Mouse (Mus musculus): ENCODE measurements around the gene Atp10a. TPM values are rescaled to one million over a fixed set of nuclear protein-coding genes. Genes with fewer than 3 reads are reported as not detected.

Gene Atp10a
- polyA plus RNA-seq, 1 experiment from 2014 or later = 0.20 TPM

DNA sequence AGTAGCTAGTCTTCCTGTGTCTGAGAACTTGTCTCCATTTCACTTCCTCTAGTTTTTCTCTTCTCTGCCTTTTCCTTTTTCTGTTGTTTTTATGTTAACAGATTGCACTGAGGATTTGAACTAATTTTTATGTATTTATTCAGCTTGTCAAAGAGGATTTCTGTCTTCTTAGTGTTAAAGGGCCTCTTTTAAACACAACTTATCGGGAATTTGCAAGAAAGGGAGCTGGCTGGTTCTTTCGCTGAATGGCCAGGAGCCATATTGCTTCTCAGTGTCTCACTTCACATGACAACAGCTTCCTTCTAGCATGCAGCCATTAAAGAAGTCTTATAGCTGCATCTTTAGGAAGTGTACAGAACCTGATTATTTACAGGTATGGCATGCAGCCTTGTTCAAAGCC lies 16.3 kb upstream of the Atp10a start:
- no peak for ATAC-seq
- WGBS (ENCODE audit: insufficient replicate concordance) = 93% methylated on average over 2 of the region's 2 CpGs
- Histone ChIP-seq H3K36me3 (replicated peaks; ENCODE audit: insufficient read depth, low read length) (no peaks in the 10 kb centered on the region), H3K4me1 (ENCODE audit: insufficient read depth) (no peaks in the 10 kb centered on the region), H3K27me3 (ENCODE audit: insufficient read depth, low read length) (no peaks in the 10 kb centered on the region), H3K4me3 (ENCODE audit: low read depth, low read length) (no peak overlapping the region), H3K4me2 (ENCODE audit: low read depth, low read length) (no peak overlapping the region), H3K9me3 (ENCODE audit: low read length) (no peaks in the 10 kb centered on the region), H3K9ac (replicated peaks) (no peak overlapping the region), H3K27ac (ENCODE audit: low read depth) (no peak overlapping the region)
- TF ChIP-seq EP300 (IDR thresholded peaks at IDR 0.05; ENCODE audit: low read depth) (no peak), CTCF (IDR thresholded peaks at IDR 0.05; ENCODE audit: low read depth) (no peak)
- no peak for DNase-seq

GRCm38 (mm10) chr7:58640456-58640855 lies 15.5 kb upstream of the Atp10a start:
- H3K4me2 ChIP-seq (ENCODE audit: low read depth, low read length) = no peak overlapping the region
- H3K9ac ChIP-seq (replicated peaks) = no peak overlapping the region
- WGBS (ENCODE audit: insufficient replicate concordance) = 69% methylated on average over 4 of the region's 4 CpGs
- H3K9me3 ChIP-seq (ENCODE audit: low read length) = no peaks in the 10 kb centered on the region
- H3K36me3 ChIP-seq (replicated peaks; ENCODE audit: insufficient read depth, low read length) = no peaks in the 10 kb centered on the region
- no peaks in the 10 kb centered on the region for H3K27me3 ChIP-seq (ENCODE audit: insufficient read depth, low read length)
- no peaks in the 10 kb centered on the region for H3K4me1 ChIP-seq (ENCODE audit: insufficient read depth)
- DNase-seq (no peak), ATAC-seq (no peak)
- H3K4me3 ChIP-seq (ENCODE audit: low read depth, low read length) = no peak overlapping the region
- TF ChIP-seq CTCF (IDR thresholded peaks at IDR 0.05; ENCODE audit: low read depth) = no peak
- no peak for TF ChIP-seq EP300 (IDR thresholded peaks at IDR 0.05; ENCODE audit: low read depth)
- H3K27ac ChIP-seq (ENCODE audit: low read depth) = no peak overlapping the region

DNA sequence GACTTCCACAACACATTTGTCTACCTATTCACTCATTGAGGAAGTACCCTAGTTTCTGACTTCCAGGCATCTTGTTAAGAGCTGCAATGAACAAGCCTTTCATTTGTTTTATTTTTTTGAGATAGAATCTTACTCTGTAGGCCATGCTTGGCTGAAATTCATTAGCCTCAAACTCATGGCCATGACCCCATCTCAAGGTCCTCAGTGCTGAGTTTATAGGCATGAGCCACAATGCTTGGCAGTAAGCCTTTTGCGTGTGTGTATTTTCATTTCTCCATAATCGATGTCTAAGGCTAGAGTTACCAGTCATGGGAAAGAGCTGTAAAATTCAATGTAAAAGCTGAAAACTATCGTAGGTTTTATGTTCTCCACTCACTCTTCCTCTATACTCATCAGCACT lies 14.1 kb upstream of the Atp10a start:
- TF ChIP-seq EP300 (IDR thresholded peaks at IDR 0.05; ENCODE audit: low read depth) (no peak), CTCF (IDR thresholded peaks at IDR 0.05; ENCODE audit: low read depth) (no peak)
- Histone ChIP-seq H3K4me2 (ENCODE audit: low read depth, low read length) (no peak overlapping the region), H3K4me1 (ENCODE audit: insufficient read depth) (no peaks in the 10 kb centered on the region), H3K4me3 (ENCODE audit: low read depth, low read length) (no peak overlapping the region), H3K9me3 (ENCODE audit: low read length) (no peaks in the 10 kb centered on the region), H3K27me3 (ENCODE audit: insufficient read depth, low read length) (no peaks in the 10 kb centered on the region), H3K36me3 (replicated peaks; ENCODE audit: insufficient read depth, low read length) (no peaks in the 10 kb centered on the region), H3K9ac (replicated peaks) (no peak overlapping the region), H3K27ac (ENCODE audit: low read depth) (no peak overlapping the region)
- no peak for DNase-seq
- no peak for ATAC-seq
- 84% methylated on average over 3 of the region's 3 CpGs for WGBS (ENCODE audit: insufficient replicate concordance)

DNA sequence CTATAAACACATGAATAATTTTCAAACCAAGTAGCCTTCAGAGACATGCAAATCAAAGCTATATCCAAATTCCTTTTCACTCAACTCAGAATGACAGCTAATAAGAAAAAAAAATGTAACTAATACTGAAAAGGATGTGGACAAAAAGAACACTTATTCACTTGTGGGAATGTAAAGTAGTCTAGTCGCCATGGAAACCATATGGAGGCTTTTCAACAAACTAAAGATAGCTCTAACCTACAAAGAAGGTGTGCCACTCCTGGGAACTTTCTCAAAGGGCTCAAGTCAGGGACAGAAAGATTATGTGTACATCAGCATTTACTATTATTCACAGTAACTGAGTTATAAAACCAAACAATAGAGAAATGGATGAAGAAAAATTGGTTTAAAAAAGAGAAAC lies 8.6 kb upstream of the Atp10a start:
- no peak overlapping the region for H3K4me2 ChIP-seq (ENCODE audit: low read depth, low read length)

DNA sequence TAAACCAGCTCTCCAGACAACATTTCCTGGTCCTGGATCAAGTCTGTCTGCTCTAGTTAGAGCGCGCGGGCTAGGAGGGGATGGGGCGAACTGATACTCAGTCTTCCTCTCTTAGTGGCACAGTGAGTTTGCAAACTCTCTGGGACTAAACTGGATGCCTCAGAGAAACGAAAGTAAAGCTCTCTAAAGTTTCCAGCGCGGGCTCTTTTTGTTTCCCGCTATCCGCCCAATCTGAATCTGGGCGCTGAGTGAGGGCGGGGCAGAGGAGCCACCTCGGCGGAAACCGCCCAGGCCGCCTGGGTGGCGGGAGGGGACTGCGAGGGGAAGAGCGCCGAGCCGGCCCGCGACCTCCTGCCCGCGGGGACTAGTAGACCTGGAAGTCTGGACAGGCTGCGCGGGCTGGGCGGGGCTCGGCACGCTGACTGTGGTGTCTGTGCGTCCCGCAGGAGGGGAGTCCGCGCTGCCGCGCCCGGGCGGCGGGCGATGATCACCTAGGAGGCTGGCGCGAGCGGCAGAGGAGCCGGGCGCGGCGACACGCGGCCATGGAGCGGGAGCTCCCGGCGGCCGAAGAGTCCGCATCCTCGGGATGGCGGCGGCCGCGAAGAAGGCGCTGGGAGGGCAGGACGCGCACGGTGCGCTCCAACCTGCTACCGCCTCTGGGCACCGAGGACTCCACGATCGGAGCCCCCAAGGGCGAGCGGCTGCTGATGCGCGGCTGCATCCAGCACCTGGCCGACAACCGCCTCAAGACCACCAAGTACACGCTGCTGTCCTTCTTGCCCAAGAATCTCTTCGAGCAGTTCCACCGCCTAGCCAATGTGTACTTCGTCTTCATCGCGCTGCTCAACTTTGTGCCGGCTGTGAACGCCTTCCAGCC lies 2.2 kb downstream of the Atp10a start:
- Histone ChIP-seq H3K27ac (ENCODE audit: low read depth) (no peak overlapping the region; the same call in 1 of the 2 replicates), H3K4me1 (ENCODE audit: insufficient read depth) (no peaks in the 10 kb centered on the region), H3K9me3 (ENCODE audit: low read length) (no peaks in the 10 kb centered on the region), H3K36me3 (replicated peaks; ENCODE audit: insufficient read depth, low read length) (no peaks in the 10 kb centered on the region), H3K27me3 (ENCODE audit: insufficient read depth, low read length) (0 out of 2 replicates have a peak, but pooled peaks cover 3% of the 10 kb centered on the region), H3K4me3 (ENCODE audit: low read depth, low read length) (peak overlapping the region; percentile 72), H3K9ac (replicated peaks) (peak overlapping the region; percentile 35), H3K4me2 (ENCODE audit: low read depth, low read length) (peak overlapping the region; percentile 90)
- ATAC-seq = peak; percentile 73
- TF ChIP-seq EP300 (IDR thresholded peaks at IDR 0.05; ENCODE audit: low read depth) = no peak
- no peak for TF ChIP-seq CTCF (IDR thresholded peaks at IDR 0.05; ENCODE audit: low read depth)
- DNase-seq = peak; percentile 68
- under 1% methylated on average over 80 of the region's 81 CpGs for WGBS (ENCODE audit: insufficient replicate concordance)

More for the DNA sequence above, 8.6 kb upstream of the Atp10a start:
- Histone ChIP-seq H3K9me3 (ENCODE audit: low read length) (no peaks in the 10 kb centered on the region), H3K4me1 (ENCODE audit: insufficient read depth) (no peaks in the 10 kb centered on the region), H3K27ac (ENCODE audit: low read depth) (no peak overlapping the region), H3K27me3 (ENCODE audit: insufficient read depth, low read length) (no peaks in the 10 kb centered on the region), H3K9ac (replicated peaks) (no peak overlapping the region), H3K36me3 (replicated peaks; ENCODE audit: insufficient read depth, low read length) (no peaks in the 10 kb centered on the region), H3K4me3 (ENCODE audit: low read depth, low read length) (no peak overlapping the region)
- ATAC-seq (no peak), DNase-seq (no peak)
- WGBS (ENCODE audit: insufficient replicate concordance) = 62% methylated on average over 1 of the region's 1 CpGs
- TF ChIP-seq EP300 (IDR thresholded peaks at IDR 0.05; ENCODE audit: low read depth) (no peak), CTCF (IDR thresholded peaks at IDR 0.05; ENCODE audit: low read depth) (no peak)

- Histone ChIP-seq H3K27me3 (ENCODE audit: insufficient read depth, low read length) (0 out of 2 replicates have a peak, but pooled peaks cover 3% of the 10 kb centered on the region), H3K27ac (ENCODE audit: low read depth) (no peak overlapping the region), H3K36me3 (replicated peaks; ENCODE audit: insufficient read depth, low read length) (no peaks in the 10 kb centered on the region), H3K4me1 (ENCODE audit: insufficient read depth) (no peaks in the 10 kb centered on the region), H3K4me2 (ENCODE audit: low read depth, low read length) (peak overlapping the region; percentile 90), H3K4me3 (ENCODE audit: low read depth, low read length) (peak overlapping the region; percentile 72), H3K9me3 (ENCODE audit: low read length) (no peaks in the 10 kb centered on the region), H3K9ac (replicated peaks) (peak overlapping the region; percentile 35; the same call in 1 of the 2 replicates)
- DNase-seq (no peak), ATAC-seq (no peak)
- 19% methylated on average over 14 of the region's 14 CpGs for WGBS (ENCODE audit: insufficient replicate concordance)
- TF ChIP-seq CTCF (IDR thresholded peaks at IDR 0.05; ENCODE audit: low read depth) (no peak), EP300 (IDR thresholded peaks at IDR 0.05; ENCODE audit: low read depth) (no peak)
Measured at GRCm38 (mm10) chr7:58658790-58659405, 2.9 kb downstream of the Atp10a start.

Data from liver, postnatal 0 days (tissue).